Mouse (Mus musculus) adrenal gland, adult (tissue): ENCODE measurements around the gene Ddx11.
"Not testable (repeated sequence)": the region's sequence is repeated elsewhere in the genome, so short reads cannot be mapped to it uniquely, and the experiment has no call there.

Experiments used
- DNase-seq, 2 experiments: peaks; one replicate each; pipeline ENCODE4 v3.0.0; 2022 to 2023; ENCODE audit warnings: low spot score in 1 of 2; ENCODE audit not compliant: inconsistent age in 2 of 2

Ddx11 gene

DNA sequence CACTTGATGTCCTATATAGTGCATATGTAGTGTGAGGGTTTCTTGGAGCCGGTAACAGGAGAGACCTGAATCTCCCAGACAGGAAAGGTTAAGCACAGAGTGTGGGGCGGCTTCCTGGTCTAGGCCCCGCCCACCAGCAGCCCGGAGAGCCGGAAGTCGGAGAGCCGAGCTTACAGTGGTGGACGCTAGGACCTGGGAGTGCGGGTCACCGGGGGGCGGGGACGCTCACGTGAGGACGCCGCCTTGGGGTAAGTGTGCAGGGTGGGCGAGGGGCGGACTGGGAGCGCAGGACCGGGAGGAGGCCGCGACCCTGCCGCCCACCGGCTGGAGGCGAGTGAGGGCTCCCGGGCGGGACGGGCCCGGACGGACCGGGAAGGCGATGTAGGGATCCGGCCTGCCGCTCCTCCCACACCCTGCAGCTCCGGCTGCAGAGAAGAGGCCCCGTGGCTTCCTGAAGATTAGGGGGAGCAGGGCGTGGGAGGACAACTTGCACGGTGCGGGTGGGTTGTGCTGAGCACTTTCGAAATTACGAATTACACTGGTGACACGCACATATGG, 11.8 kb upstream of the Ddx11 start, which contains the start of gene Washc1:
Gene Washc1 (plus strand): TSS at position 144 of the 558 bp plus-strand sequence.
- peak; percentile 91 to 95 for DNase-seq

DNA sequence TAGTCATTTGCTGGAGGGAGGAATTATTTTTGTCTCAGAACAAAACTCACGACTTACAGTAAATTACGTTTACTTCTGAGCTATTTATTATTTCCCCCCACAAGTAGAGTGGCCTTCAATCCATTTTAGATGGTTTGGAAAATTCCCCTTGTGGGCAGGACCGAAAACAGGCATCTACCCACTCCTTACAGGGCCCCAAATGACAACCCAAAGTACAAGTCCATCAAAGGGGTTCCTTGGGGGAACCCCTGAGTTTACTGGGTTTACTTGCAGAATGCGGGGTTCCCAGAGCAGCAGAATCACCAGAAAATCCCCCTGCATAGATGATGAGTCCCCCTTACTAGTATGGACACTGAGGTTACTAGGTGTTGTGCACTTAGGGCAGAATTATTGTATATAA, 11.2 kb upstream of the Ddx11 start:
- no peak for DNase-seq

DNA sequence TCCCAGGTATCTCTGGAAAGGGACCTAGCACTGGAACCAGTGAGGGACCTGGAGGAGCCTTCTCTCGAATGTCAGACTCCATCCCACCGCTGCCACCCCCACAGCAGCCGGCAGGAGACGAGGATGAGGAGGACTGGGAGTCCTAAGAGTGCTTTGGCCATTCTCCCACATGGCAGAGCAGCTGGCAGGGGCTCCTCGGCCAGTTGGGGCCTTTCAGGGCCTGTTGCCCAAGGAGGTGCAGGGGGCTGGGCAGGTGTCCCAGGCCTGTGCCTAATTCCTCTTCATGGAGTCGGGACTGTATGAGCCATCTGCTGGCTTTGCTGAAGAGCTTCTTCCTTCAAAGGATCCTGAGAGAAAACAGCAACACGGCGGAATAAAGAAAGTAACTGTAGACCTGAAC, 4.3 kb upstream of the Ddx11 start:
- no peak for DNase-seq

DNA sequence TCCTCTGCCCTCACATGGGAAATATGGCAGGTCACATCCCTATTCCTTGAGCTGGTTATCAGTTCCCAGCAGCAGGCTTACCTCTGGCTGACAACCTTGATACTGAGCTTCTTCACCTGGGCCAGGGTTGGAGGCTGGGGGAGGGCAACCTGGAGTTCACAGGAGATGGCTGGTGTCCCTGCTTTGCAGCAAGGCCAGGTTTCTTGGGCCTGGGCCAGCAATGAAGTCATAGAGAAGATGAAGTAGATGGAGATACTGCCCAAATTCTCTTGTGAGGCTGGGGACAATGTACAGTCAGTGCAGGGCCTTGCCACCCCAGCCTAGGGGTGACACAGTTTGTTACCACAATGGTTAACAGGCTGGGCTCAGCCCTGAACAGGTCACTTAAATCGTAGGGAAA, 2.6 kb upstream of the Ddx11 start:
- peak in 1 of 2 experiments; percentile 47 for DNase-seq

DNA sequence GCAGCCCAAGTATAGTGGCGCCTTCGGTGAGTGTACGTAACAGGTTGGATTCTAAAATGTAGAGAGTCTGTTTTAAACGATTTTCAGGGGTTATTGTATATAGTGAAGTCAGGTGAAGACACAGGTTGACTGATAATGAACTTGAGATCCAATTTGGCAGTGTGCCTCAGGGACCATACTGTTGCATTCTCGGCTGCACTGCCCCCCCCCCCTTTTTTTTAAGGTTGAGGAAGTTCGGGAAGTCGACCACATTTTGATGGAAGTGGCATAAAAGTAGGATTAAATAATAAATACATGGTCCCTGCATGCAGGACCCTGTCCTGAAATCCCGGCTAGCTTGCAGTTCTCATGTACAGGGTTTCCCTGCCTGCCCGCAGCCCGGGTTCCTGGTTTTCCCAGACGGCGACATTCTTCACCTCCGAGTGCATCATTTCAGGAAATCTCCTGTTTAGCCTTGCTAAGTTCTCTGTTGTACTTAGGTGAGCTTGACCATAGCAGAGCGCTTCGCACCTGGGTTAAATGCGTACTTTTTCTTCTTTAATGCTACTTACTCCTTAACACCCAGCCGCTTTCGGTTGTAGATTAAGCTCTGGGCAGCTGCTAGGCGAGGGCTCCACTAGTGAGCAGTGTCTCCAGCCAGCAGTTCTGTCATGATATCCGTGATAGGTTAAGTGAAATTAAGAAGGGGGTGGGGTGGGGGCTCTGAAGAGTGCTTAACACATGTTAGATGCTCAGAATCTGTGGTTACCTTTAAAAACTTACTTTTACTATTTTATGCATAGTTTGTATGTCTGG, 693 bp downstream of the Ddx11 start:
- DNase-seq: no peak

DNA sequence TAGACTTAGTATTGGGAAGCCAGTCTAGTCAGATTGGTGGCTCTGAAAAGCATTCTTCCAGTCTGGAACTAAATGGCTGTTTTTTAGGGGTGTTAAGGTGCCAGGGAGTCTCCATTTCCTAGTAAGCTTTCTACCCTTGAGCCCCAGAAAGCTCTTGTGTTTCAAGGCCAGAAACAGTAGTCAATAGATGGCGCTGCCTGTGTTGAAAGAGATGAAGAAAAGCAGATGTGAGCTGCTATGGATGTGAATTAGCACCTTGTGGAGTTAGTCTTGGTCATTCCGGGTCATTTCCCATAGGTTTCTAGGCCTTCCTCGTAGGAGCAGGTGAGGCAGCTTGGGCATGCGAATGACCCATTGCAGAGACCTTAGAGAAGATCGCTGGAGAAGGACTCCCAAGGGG, 1.9 kb downstream of the Ddx11 start:
- DNase-seq: no peak

DNA sequence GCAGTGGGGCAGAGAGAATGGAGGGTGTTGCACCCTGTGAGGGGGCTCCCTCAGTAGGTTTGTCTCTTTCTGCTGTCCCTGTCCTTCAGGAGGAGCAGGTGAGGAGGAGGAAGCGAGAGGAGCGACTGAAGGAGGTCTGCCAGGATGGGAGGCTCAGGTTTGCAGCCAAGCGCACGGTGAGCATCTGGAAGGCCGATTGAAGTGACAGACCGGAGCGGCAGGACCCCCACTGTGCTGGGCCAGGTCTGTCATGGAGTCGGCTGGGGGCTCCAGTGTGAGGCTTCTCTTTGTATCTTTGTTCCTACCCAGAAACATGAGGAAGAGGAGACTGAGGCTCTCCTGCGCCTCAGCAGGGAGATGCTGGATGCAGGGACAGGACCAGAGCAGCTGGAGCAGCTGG, 7.1 kb downstream of the Ddx11 start:
- no peak for DNase-seq

DNA sequence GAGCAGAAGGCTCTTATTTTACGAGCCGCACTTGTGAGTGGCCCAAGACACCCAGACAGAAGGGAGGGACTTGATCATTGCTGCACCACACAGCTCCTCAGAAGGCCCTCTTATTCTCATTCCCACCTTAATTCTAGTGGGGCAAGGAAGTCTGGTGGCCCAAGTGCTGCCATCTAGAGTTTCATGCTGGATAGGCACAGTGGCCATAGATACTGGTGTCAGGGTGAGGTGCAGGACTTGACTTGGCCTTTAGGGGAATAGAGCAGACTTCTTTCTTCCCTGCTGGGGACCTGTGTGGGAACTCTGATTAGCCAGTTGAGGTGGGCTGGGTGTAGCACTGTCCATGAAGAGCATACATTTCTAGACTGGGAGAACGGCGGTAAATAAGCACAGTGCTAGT, 7.9 kb downstream of the Ddx11 start:
- DNase-seq: no peak

DNA sequence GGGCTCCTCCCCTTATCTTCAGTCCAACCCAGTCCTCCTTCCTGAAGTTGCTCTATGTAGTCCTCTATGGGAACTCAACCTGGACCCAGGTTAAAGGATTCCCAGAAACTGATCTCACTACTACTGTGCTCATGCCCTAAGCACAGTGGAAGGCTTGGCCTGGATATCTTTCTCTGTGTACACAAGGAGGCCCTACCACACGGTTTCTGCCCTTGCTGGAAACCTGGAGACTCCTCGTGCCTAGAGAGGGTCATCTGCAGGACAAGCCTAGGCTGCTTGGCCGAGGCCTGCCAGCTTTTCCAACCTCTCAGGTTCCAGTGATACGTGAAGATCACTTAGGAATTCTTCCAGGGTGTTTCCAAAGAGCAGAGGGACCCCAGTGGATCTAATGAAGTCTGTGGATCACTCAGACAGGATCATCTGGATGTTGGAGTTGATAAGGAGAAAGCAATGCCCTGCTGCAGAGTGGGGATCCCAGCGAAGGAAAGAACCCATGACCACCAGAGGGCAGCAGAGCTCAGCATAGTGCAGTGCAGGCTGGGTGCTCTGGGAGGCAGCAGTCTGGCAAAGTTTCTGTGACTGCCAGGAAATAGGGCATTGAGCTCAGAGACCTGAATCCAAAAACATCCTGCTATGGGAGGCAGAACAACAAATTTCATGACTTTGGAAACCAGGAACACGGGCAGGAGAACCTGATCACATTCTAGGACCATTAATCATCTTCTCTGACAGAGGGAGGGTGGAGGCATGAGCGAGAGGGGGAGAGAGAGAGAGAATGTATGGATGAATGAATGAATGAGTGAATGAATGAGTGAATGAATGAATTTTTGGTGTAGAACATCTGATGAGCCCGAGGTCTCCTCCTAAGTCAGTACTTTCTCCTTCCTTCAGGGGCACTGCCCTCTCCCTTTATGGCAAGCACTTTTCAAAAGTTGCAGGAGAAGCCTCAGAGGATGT, 29.7 kb downstream of the Ddx11 start:
- not testable (repeated sequence) for DNase-seq

DNA sequence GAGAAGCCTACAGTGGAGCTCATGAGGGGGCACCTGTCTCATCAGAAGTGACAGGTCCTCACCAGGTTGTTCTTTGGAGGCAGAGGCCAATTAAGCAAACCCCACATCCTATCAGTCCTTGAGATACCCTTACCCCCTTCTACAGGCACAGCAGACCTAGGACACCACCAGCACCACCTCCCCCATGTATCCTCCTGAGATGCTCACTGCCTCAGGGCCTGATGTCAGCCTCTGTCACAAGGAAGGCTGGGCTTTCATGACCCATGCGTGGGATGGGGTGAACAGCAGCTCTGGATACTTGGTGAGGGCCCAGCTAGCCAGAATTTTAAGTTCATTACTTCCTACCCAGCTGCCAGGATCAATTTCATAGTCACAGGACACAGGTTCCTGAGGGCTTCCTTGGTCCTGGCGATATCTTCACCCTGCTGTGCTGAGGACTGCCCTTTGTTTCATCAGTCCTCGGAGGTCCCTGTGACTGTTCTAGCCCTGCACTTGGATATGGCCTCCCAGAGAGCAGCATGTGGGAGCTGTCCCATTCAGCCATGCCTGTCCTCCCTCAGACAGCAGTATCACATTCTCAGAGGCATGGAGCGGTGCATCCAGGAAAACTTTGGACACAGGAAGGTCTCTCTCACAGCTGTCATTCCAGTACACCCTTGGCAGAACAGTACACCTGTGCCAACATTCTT, 30.6 kb downstream of the Ddx11 start:
- not testable (repeated sequence) for DNase-seq

DNA sequence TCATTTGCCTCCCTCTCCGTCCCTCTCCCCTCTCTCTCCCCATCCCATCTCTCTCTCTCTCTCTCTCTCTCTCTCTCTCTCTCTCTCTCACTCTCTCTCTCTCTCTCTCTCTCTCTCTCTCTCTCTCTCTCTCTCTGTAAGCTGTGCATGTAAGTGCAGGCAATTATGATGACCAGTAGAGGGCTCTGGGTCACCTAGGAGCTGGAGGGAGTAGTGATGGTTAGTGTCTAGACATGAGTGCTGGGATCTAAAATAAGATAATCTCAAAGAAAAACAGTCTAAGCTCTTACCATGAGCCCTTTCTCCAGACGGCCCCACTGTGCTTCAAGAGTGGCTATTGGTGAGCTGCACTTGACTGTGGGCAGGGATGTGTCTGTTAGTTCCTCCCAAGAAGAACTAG, 31.6 kb downstream of the Ddx11 start:
- DNase-seq: no peak

DNA sequence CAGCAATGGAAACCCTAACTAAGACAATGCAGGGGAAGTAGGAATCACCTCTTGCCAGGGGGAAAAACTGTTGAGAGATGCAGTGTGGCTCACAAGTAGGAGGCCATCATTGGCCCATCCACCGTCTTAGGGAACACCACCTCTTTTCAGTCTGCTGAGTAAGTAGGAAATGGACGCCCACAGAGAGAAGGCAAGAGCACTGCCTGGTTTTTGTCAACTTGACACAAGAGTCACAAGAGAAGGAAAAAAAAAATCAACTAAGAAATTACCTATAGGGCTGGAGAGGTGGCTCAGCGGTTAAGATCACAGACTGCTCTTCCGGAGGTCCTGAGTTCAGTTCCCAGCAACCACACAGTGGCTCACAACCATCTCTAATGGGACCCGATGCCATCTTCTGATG, 35.0 kb downstream of the Ddx11 start:
- DNase-seq: no peak

DNA sequence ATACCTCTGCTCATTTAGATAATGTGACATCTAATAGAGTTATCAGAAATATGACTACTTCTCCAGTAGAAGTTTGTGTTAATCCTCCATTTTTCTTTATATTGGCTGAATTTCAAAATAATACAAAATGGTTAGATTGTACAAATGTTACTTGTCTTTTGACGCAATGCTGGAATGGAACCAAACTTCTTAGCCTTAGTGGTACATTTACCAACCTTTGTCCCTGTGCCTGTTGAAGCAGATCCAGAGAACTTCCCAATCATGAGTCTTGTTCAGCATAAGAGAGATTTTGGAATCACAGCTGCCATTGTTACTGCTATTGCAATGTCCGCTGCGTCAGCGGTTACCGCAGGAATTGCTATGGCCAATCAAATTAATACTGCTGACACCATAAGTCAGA, 43.8 kb downstream of the Ddx11 start:
- DNase-seq: not testable (repeated sequence)

DNA sequence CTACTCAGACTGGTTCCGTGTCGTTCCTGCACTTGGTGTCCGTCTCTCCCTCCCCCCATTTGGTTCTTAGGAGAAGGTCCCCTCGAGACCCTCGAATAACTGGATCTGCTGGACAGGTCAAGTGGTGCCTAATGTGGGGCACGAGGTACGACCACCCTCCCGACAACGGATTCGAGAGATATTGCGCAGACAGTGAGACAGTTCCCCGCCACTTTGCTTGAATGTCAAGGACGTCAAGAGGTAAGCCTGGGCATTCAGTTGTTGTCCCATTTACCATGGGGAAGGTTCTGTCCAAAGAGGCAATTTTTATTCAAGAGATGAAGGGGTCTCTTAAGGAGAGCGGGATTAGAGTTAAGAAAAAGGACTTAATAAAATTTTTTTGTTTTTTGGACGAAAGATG, 47.7 kb downstream of the Ddx11 start:
- DNase-seq: not testable (repeated sequence)

DNA sequence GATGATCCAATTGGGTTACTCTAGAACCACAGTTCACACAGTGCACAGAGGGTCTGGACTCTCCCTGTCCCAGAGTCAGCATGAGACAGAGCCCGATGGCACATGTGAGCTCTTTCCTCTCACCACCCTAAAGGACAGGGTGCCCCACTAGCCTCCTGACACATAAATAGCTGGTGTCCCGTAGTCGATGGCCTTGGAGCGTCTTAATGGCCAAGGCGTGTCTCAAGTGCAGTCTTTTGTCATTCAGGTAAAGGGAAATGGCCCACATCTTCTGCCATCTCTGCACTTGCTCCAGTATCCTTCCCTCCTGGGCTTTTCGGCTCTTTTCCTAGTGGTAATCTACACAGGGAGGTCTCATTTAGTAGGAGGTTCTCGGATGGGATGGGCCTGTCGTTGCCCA, 67.3 kb downstream of the Ddx11 start:
- DNase-seq: no peak

DNA sequence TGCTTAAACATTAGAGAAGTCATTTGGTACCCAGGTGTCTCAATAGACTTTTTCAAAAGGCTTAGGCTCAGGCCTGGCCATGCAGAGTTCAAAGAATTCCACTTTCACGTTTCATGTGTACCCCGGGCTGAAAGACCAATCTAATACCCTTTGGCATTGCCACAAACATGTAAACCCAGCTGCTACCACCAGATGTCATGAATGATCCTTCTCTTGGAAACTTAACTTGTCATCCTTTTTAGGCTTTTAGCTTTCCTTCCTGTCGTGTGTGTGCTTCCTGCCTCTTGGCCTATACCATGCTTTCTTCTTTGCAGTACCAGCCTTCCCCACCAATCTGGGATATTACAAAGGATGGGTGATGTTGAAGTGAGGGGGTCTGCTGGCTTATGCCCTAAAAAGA, 73.7 kb downstream of the Ddx11 start:
- peak in 1 of 2 experiments; percentile 28 for DNase-seq
